Mouse (Mus musculus) neural tube, embryonic 14.5 days (tissue): ENCODE data around the gene Opa3. TPM values are rescaled to one million over a fixed set of nuclear protein-coding genes. Genes with fewer than 3 reads are reported as not detected.

Experiments
- ATAC-seq: fragments of 200-750 bp; cut with Nextera tagmentation; 2 replicates; pipeline ENCODE4 v1.8.0; 2017; ENCODE audit warnings: low read depth, mild to moderate bottlenecking, moderate TSS enrichment, moderate library complexity
- H3K27ac ChIP-seq: fragments of 300-500 bp; sonication (generic); 2 replicates; pipeline ENCODE4 v1.5.1; 2014; ENCODE audit warnings: low read depth, mild to moderate bottlenecking, control low read depth, low read length, moderate library complexity, mixed read lengths
- H3K27me3 ChIP-seq: fragments of 300-500 bp; sonication (generic); 2 replicates; pipeline ENCODE4 v1.6.1; 2014; ENCODE audit warnings: low read length; ENCODE audit not compliant: control insufficient read depth, insufficient read depth
- H3K36me3 ChIP-seq: fragments of 300-500 bp; sonication (generic); 2 replicates; pipeline ENCODE4 v1.6.1; 2014; ENCODE audit warnings: low read length, mixed read lengths; ENCODE audit not compliant: control insufficient read depth, insufficient read depth
- H3K4me1 ChIP-seq: fragments of 300-500 bp; sonication (generic); 2 replicates; pipeline ENCODE4 v1.6.1; 2014; ENCODE audit warnings: low read length; ENCODE audit not compliant: control insufficient read depth, insufficient read depth
- H3K4me2 ChIP-seq: fragments of 300-500 bp; sonication (generic); 2 replicates; pipeline ENCODE4 v1.6.1; 2014; ENCODE audit warnings: mild to moderate bottlenecking, low read depth, low read length, control low read depth
- H3K4me3 ChIP-seq: fragments of 300-500 bp; sonication (generic); 2 replicates; pipeline ENCODE4 v1.5.1; 2014; ENCODE audit warnings: low read depth, low read length, control low read depth, mixed read lengths
- H3K9ac ChIP-seq: fragments of 300-500 bp; sonication (generic); replicated peaks from 2 replicates; pipeline ENCODE4 v1.6.1; 2014; ENCODE audit warnings: low read depth, mild to moderate bottlenecking, control low read depth, low read length, mixed read lengths
- H3K9me3 ChIP-seq: fragments of 300-500 bp; sonication (generic); 2 replicates; pipeline ENCODE4 v1.6.1; 2016; ENCODE audit warnings: low read length; ENCODE audit not compliant: control insufficient read depth
- WGBS: fragments of 180-500 bp; shearing (Covaris S2); extraction: QIAGEN DNeasy Blood & Tissue Kit; methylation state at CpG from one replicate; pipeline ENCODE4 v1.1.7; 2014; 5-methylcytosine and 5-hydroxymethylcytosine counted together
- polyA plus RNA-seq: library from polyadenylated mRNA; unstranded; fragments of >200 nt; fragmentation: Nextera tagmentation; extraction: Ambion mirVana; gene quantifications from 2 replicates; pipeline ENCODE4 v1.2.1, GENCODE M21; 2014

The Opa3 gene
- polyA plus RNA-seq, 1 experiment from 2014 or later: 37.6 TPM

GRCm38 (mm10) chr7:19222875-19223274 lies 5.3 kb upstream of the Opa3 start:
- 91% methylated on average over 14 of the region's 14 CpGs for WGBS
- no peak overlapping the region for H3K4me2 ChIP-seq

DNA sequence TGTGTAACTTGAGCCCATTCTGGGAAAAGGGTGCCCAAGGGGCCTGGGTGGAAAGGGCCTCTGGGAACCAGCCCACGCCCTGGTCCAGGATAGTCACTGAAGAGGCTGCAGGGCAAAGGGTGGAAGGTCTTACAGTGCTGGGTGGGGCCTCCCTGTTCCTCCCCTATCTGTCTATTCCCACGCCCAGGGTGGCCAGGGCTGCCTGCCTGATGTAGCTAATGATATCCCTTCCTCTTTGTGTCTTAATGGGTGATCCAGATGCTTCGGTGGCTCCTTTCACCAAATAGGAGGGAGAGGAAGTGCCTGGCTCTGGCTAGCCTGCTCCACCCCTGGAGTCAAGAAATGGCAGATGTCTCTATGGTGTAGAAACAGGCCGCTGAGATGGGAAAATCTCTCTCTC lies 3.2 kb upstream of the Opa3 start:
- 86% methylated on average over 4 of the region's 4 CpGs for WGBS
- no peak overlapping the region for H3K4me3 ChIP-seq
- no peak overlapping the region for H3K27ac ChIP-seq
- H3K9me3 ChIP-seq: no peaks in the 10 kb centered on the region
- no peaks in the 10 kb centered on the region for H3K27me3 ChIP-seq
- H3K36me3 ChIP-seq: no peaks in the 10 kb centered on the region
- no peak for ATAC-seq
- H3K4me1 ChIP-seq: peaks cover 15% of the 10 kb centered on the region
- no peak overlapping the region for H3K9ac ChIP-seq
- no peak overlapping the region for H3K4me2 ChIP-seq

More at GRCm38 (mm10) chr7:19222875-19223274, 5.3 kb upstream of the Opa3 start:
- H3K9me3 ChIP-seq: no peaks in the 10 kb centered on the region
- H3K36me3 ChIP-seq: no peaks in the 10 kb centered on the region
- ATAC-seq: no peak
- H3K9ac ChIP-seq: no peak overlapping the region
- H3K4me3 ChIP-seq: no peak overlapping the region
- H3K4me1 ChIP-seq: peaks cover 8% of the 10 kb centered on the region; the same call in 1 of the 2 replicates
- H3K27me3 ChIP-seq: no peaks in the 10 kb centered on the region
- H3K27ac ChIP-seq: no peak overlapping the region

DNA sequence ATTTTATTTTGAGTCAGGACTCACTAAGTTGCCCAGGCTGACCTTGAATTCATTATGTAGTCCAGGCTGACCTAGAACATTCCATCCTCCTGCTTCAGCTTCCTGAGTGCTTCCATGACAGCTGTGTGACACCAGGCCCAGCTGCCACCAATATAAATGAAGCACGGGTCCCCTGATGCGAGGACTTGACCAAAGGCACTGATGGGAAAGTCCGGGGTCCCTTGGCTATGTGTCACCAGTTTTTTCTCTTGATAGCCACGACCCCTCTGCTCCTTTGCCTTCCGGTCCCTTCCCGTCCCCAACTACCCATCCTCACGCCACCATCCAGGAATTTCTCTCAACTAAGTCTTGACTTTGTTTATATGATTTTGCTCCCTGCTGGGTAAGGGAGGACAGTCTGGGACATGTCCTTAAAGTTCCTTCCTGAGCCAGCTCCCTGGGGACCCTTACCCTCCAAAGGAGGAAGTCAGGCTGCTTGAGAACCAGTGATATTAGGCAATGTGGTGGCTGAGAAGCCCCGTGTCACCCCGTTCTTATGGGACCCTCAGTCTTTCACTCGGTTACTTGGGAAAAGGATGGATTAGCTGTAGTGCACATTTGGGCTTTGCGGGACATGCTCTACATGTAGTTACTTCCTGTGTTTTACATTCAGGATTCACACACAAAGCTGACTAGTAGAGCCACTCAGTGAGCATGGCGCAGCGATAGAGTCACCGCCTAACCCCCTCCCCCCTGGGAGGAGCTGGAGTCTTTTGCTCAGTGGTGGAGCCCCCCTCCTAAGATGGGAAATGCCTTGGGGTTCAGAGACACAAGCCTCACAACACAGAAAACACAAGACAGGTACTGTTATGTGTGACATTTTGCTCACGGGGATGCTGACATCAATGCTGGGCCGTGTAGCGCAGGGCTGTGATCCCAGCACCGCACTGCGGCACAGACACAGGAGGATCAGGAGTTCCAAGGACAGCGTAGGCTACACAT lies 1.0 kb upstream of the Opa3 start:
- H3K9ac ChIP-seq: peak overlapping the region; percentile 83
- peak overlapping the region; percentile 87 for H3K4me2 ChIP-seq
- H3K4me3 ChIP-seq: peak overlapping the region; percentile 60
- peak; percentile 23 for ATAC-seq
- H3K9me3 ChIP-seq: no peaks in the 10 kb centered on the region
- WGBS: 16% methylated on average over 20 of the region's 20 CpGs
- H3K27ac ChIP-seq: peak overlapping the region; percentile 100
- H3K36me3 ChIP-seq: no peaks in the 10 kb centered on the region
- peaks cover 20% of the 10 kb centered on the region for H3K4me1 ChIP-seq
- H3K27me3 ChIP-seq: no peaks in the 10 kb centered on the region

DNA sequence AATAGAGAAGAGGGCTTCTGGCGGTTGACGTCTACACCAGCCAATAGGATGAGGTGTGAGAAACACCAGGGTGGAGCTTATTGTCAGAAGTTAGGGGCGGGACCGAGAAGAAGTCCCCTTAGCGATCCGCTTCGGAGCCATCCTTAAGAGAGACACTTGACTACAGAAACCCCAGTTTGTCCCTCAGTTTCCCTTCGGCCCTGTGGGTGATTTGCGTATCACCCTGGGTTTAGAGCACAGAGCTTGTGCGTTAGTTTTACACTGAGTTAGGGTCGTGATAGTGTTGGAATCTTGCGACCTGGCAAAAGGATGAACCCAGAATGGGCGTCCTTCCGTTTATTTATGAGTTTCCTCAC lies 637 bp downstream of the Opa3 start:
- H3K4me2 ChIP-seq: peak overlapping the region; percentile 67
- WGBS: 0% methylated on average over 14 of the region's 14 CpGs
- peak overlapping the region; percentile 64 for H3K9ac ChIP-seq
- no peak for ATAC-seq
- peak overlapping the region; percentile 60 for H3K4me3 ChIP-seq
- peak overlapping the region; percentile 100 for H3K27ac ChIP-seq
- no peaks in the 10 kb centered on the region for H3K36me3 ChIP-seq
- peaks cover 20% of the 10 kb centered on the region for H3K4me1 ChIP-seq
- H3K27me3 ChIP-seq: no peaks in the 10 kb centered on the region
- no peaks in the 10 kb centered on the region for H3K9me3 ChIP-seq

DNA sequence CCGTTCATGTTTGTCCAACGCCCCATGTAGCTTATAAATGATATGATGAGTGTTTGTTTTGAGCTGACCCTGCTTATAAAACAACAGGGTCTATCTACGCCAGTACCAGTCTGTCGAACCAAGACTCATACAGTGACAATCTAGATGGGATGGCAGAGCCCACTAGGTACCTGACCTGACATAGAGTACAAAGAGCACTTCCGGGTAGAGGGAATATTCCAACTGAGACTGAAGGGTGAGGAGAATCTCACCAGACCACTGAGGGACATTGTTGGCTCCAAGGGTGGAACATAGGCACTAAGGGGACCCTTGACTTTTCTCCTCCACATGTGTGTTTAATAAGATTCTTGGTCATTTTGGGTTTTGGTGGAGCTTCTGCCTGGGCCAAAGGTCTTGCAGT lies 1.3 kb downstream of the Opa3 start:
- Histone ChIP-seq H3K4me2 (peak overlapping the region; percentile 67), H3K36me3 (no peaks in the 10 kb centered on the region), H3K27ac (peak overlapping the region; percentile 100), H3K4me3 (peak overlapping the region; percentile 60), H3K4me1 (peaks cover 20% of the 10 kb centered on the region), H3K27me3 (no peaks in the 10 kb centered on the region), H3K9me3 (no peaks in the 10 kb centered on the region), H3K9ac (peak overlapping the region; percentile 64)
- no peak for ATAC-seq
- 47% methylated on average over 5 of the region's 5 CpGs for WGBS

DNA sequence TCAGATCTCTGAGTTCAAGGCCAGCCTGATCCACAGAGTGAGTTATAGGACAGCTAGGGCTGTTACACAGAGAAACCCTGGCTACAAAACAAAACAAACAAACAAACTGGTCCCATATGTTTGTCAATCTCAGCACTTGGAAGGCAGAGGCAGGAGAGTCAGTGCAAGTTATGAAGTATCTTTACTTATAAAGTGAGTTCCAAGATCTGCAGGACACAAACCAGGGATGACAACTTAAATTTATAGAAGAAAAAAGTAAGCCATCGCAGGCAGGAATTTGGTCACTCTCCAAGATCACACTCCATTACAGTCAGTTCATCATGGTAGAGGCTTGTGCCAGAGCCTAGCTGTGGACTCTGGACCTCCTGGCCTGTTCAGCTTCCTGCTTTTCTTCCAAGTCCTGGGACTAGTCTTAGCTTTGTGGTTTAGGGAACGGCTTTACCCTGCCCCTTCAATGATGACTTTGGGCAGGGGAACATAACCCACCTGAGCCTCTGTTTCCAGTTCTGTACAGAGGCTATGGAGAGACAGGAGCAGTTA lies 2.0 kb downstream of the Opa3 start:
- Histone ChIP-seq H3K4me1 (peaks cover 20% of the 10 kb centered on the region), H3K9me3 (no peaks in the 10 kb centered on the region), H3K36me3 (no peaks in the 10 kb centered on the region), H3K27ac (no peak overlapping the region), H3K4me2 (0 out of 2 replicates have a peak overlapping the region, but pooled peaks have one; percentile 67), H3K9ac (no peak overlapping the region), H3K27me3 (no peaks in the 10 kb centered on the region), H3K4me3 (no peak overlapping the region)
- 94% methylated on average over 2 of the region's 2 CpGs for WGBS
- no peak for ATAC-seq

- Histone ChIP-seq H3K36me3 (no peaks in the 10 kb centered on the region), H3K9ac (no peak overlapping the region), H3K9me3 (no peaks in the 10 kb centered on the region), H3K4me3 (no peak overlapping the region), H3K4me1 (peaks cover 20% of the 10 kb centered on the region), H3K4me2 (no peak overlapping the region), H3K27ac (no peak overlapping the region), H3K27me3 (no peaks in the 10 kb centered on the region)
- ATAC-seq: no peak
- WGBS: 98% methylated on average over 5 of the region's 5 CpGs
These were observed 2.8 kb downstream of the Opa3 start for GRCm38 (mm10) chr7:19230899-19231298.

DNA sequence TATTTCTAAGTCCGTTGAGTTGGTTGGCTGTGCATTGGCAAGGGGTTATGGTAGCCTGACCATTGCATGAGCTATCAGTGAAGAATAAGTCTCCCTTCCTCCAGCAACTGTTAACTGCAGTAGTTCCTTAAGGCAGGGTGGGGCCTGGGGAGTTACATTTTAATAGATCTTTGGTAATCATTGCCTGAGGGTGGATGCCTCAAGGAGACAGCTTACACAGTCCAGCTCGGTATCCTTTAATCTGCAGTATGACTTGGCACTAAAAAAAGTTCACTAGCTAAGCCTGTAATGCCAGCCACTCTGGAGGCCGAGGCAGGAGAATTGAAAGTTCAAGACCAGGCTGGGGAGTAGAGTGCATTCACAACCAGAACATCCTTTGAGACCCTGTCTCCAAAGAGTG lies 3.7 kb downstream of the Opa3 start:
- H3K27ac ChIP-seq: no peak overlapping the region
- no peak overlapping the region for H3K4me2 ChIP-seq
- 97% methylated on average over 3 of the region's 3 CpGs for WGBS
- ATAC-seq: no peak
- H3K4me3 ChIP-seq: no peak overlapping the region
- no peaks in the 10 kb centered on the region for H3K9me3 ChIP-seq
- no peak overlapping the region for H3K9ac ChIP-seq
- peaks cover 17% of the 10 kb centered on the region for H3K4me1 ChIP-seq
- no peaks in the 10 kb centered on the region for H3K36me3 ChIP-seq
- no peaks in the 10 kb centered on the region for H3K27me3 ChIP-seq

- H3K9me3 ChIP-seq: no peaks in the 10 kb centered on the region
- no peak overlapping the region for H3K4me3 ChIP-seq
- ATAC-seq: no peak
- H3K27me3 ChIP-seq: no peaks in the 10 kb centered on the region
- H3K4me1 ChIP-seq: peaks cover 8% of the 10 kb centered on the region
- no peak overlapping the region for H3K27ac ChIP-seq
- H3K36me3 ChIP-seq: no peaks in the 10 kb centered on the region
- WGBS: 85% methylated on average over 5 of the region's 5 CpGs
- H3K4me2 ChIP-seq: no peak overlapping the region
- H3K9ac ChIP-seq: no peak overlapping the region
These were observed 6.5 kb downstream of the Opa3 start for GRCm38 (mm10) chr7:19234652-19235051.
